Mouse (Mus musculus) lung, postnatal 0 days (tissue): ENCODE results near the gene Usp9y. TPM values are rescaled to one million over a fixed set of nuclear protein-coding genes. Genes with fewer than 3 reads are reported as not detected.

Source experiments
- ATAC-seq: fragments of 200-750 bp; cut with Nextera tagmentation; 2 replicates; pipeline ENCODE4 v1.8.0; 2017; ENCODE audit warnings: moderate library complexity
- DNase-seq: peaks from one replicate; pipeline ENCODE4 v3.0.0-alpha.2; 2016; ENCODE audit warnings: low spot score
- H3K27ac ChIP-seq: fragments of 300-500 bp; sonication (generic); 2 replicates; pipeline ENCODE4 v1.5.1; 2014; ENCODE audit warnings: antibody characterized with exemption, mild to moderate bottlenecking, low read length, mixed read lengths
- H3K27me3 ChIP-seq: fragments of 300-500 bp; sonication (generic); replicated peaks from 2 replicates; pipeline ENCODE4 v1.6.1; 2014; ENCODE audit warnings: low read length, mixed read lengths; ENCODE audit not compliant: insufficient read depth
- H3K36me3 ChIP-seq: fragments of 300-500 bp; sonication (generic); 2 replicates; pipeline ENCODE4 v1.6.1; 2014; ENCODE audit warnings: low read length, mixed read lengths; ENCODE audit not compliant: insufficient read depth
- H3K4me1 ChIP-seq: fragments of 300-500 bp; sonication (generic); 2 replicates; pipeline ENCODE4 v1.6.1; 2014; ENCODE audit warnings: antibody characterized with exemption, low read depth, low read length, mixed read lengths; ENCODE audit not compliant: insufficient read depth
- H3K4me2 ChIP-seq: fragments of 300-500 bp; sonication (generic); replicated peaks from 2 replicates; pipeline ENCODE4 v1.6.1; 2014; ENCODE audit warnings: low read depth, mild to moderate bottlenecking, low read length, moderate library complexity, mixed read lengths
- H3K4me3 ChIP-seq: fragments of 300-500 bp; sonication (generic); 2 replicates; pipeline ENCODE4 v1.5.1; 2014; ENCODE audit warnings: low read depth, low read length
- H3K9ac ChIP-seq: fragments of 300-500 bp; sonication (generic); replicated peaks from 2 replicates; pipeline ENCODE4 v1.6.1; 2014; ENCODE audit warnings: low read depth, mild to moderate bottlenecking
- H3K9me3 ChIP-seq: fragments of 300-500 bp; sonication (generic); 2 replicates; pipeline ENCODE4 v1.6.1; 2016; ENCODE audit warnings: low read length, mixed read lengths
- CTCF ChIP-seq: IDR thresholded peaks from 2 replicates; pipeline ENCODE4 v1.5.1; 2016; ENCODE audit warnings: antibody characterized with exemption, mild to moderate bottlenecking
- EP300 ChIP-seq: IDR thresholded peaks from 2 replicates; pipeline ENCODE4 v1.6.1; 2016; ENCODE audit warnings: antibody characterized with exemption, mild to moderate bottlenecking, control low read depth
- WGBS: fragments of 180-500 bp; shearing (Covaris S2); extraction: QIAGEN DNeasy Blood & Tissue Kit; methylation state at CpG from one replicate; pipeline ENCODE4 v1.1.7; 2014; 5-methylcytosine and 5-hydroxymethylcytosine counted together
- polyA plus RNA-seq: library from polyadenylated mRNA; unstranded; fragments of >200 nt; fragmentation: Nextera tagmentation; extraction: Ambion mirVana; gene quantifications from 2 replicates; pipeline ENCODE4 v1.2.1, GENCODE M21; 2015

Gene Usp9y
- not detected in 2 replicates for polyA plus RNA-seq

GRCm38 (mm10) chrY:1459682-1460081 lies at the start of gene Usp9y:
Gene Usp9y, minus strand, starts transcription at chrY:1459782.
- no peaks in the 10 kb centered on the region for H3K4me1 ChIP-seq
- no peak within 1 kb of the TSS for H3K9ac ChIP-seq
- no peaks in the 10 kb centered on the region for H3K36me3 ChIP-seq
- no peak within 1 kb of the TSS for H3K4me2 ChIP-seq
- H3K27ac ChIP-seq, result no peak within 1 kb of the TSS
- ATAC-seq (no peak), DNase-seq (no peak)
- 90% methylated on average over 13 of the region's 13 CpGs for WGBS
- TF ChIP-seq CTCF (no peak), EP300 (no peak)
- H3K4me3 ChIP-seq, result no peak within 1 kb of the TSS
- H3K27me3 ChIP-seq, result no peaks in the 10 kb centered on the region
- no peaks in the 10 kb centered on the region for H3K9me3 ChIP-seq

- no peak overlapping the region for H3K4me3 ChIP-seq
- no peaks in the 10 kb centered on the region for H3K4me1 ChIP-seq
- TF ChIP-seq EP300, result no peak
- TF ChIP-seq CTCF, result no peak
- no peaks in the 10 kb centered on the region for H3K36me3 ChIP-seq
- no peak overlapping the region for H3K27ac ChIP-seq
- no peak overlapping the region for H3K4me2 ChIP-seq
- no peak overlapping the region for H3K9ac ChIP-seq
- H3K27me3 ChIP-seq, result no peaks in the 10 kb centered on the region
- H3K9me3 ChIP-seq, result no peaks in the 10 kb centered on the region
- no peak for DNase-seq
- no peak for ATAC-seq
Measured at GRCm38 (mm10) chrY:1293708-1294107, 165.9 kb downstream of the Usp9y start.

- WGBS, result 6% methylated on average over 30 of the region's 31 CpGs
- H3K9me3 ChIP-seq, result no peaks in the 10 kb centered on the region
- TF ChIP-seq EP300, result no peak
- peak within 1 kb of the TSS; percentile 34; the same call in 1 of the 2 replicates for H3K9ac ChIP-seq
- H3K36me3 ChIP-seq, result no peaks in the 10 kb centered on the region
- H3K27me3 ChIP-seq, result no peaks in the 10 kb centered on the region
- H3K4me2 ChIP-seq, result peak within 1 kb of the TSS; percentile 5; the same call in 1 of the 2 replicates
- peak within 1 kb of the TSS; percentile 38 for H3K4me3 ChIP-seq
- H3K27ac ChIP-seq, result peak within 1 kb of the TSS; percentile 69; the same call in 1 of the 2 replicates
- peak; percentile 98 for ATAC-seq
- H3K4me1 ChIP-seq, result no peaks in the 10 kb centered on the region
- peak; percentile 78 for DNase-seq
Measured at GRCm38 (mm10) chrY:1286171-1286795, 173.3 kb downstream of the Usp9y start, which contains the start of gene Ddx3y. Gene Ddx3y, minus strand, starts transcription at chrY:1286629.

GRCm38 (mm10) chrY:1285735-1286134 lies 173.8 kb downstream of the Usp9y start:
- peak; percentile 14 for DNase-seq
- peak overlapping the region; percentile 5; the same call in 1 of the 2 replicates for H3K4me2 ChIP-seq
- WGBS, result 4% methylated on average over 12 of the region's 12 CpGs

More at GRCm38 (mm10) chrY:1285735-1286134, 173.8 kb downstream of the Usp9y start:
- Histone ChIP-seq H3K36me3 (no peaks in the 10 kb centered on the region), H3K9ac (peak overlapping the region; percentile 34; the same call in 1 of the 2 replicates), H3K9me3 (no peaks in the 10 kb centered on the region), H3K27ac (peak overlapping the region; percentile 69; the same call in 1 of the 2 replicates), H3K4me3 (peak overlapping the region; percentile 38), H3K4me1 (no peaks in the 10 kb centered on the region), H3K27me3 (no peaks in the 10 kb centered on the region)
- TF ChIP-seq EP300 (no peak), CTCF (no peak)
- ATAC-seq, result peak; percentile 56

Other genes with a start within 250 kb of the Usp9y start
- not detected in 2 replicates for gene Uty, start 214.0 kb downstream of the Usp9y start, polyA plus RNA-seq
- gene Ddx3y, start 173.2 kb downstream of the Usp9y start, polyA plus RNA-seq, result not detected in 2 replicates